Mouse (Mus musculus): ENCODE data around the gene Zc3h10. TPM values are rescaled to one million over a fixed set of nuclear protein-coding genes. Genes with fewer than 3 reads are reported as not detected.
"Not testable (repeated sequence)": the region's sequence is repeated elsewhere in the genome, so short reads cannot be mapped to it uniquely, and the experiment has no call there.

Gene Zc3h10
- polyA plus RNA-seq, 1 experiment from 2014 or later = 8.0 TPM

- H3K9me3 ChIP-seq (replicated peaks; ENCODE audit: control insufficient read depth, low read length) = no peaks in the 10 kb centered on the region
- no peaks in the 10 kb centered on the region; the same call in 1 of the 2 replicates for H3K36me3 ChIP-seq (ENCODE audit: control insufficient read depth, insufficient read depth, low read length)
- H3K4me2 ChIP-seq = no peak overlapping the region
- no peak overlapping the region for H3K9ac ChIP-seq (ENCODE audit: low read depth, low read length)
- peaks cover under 1% of the 10 kb centered on the region; the same call in 1 of the 2 replicates for H3K27me3 ChIP-seq (ENCODE audit: control insufficient read depth, insufficient read depth, low read length)
- H3K27ac ChIP-seq (ENCODE audit: low read depth, low read length) = no peak overlapping the region
- 84% methylated on average over 9 of the region's 9 CpGs for WGBS (ENCODE audit: insufficient replicate concordance)
- no peak overlapping the region for H3K4me3 ChIP-seq (ENCODE audit: low read depth, low read length)
- no peak for ATAC-seq (replicated peaks; ENCODE audit: insufficient number of reproducible peaks, low FRiP score, low TSS enrichment)
- H3K4me1 ChIP-seq (ENCODE audit: control insufficient read depth, insufficient read depth, low read length) = no peaks in the 10 kb centered on the region
Measured at GRCm38 (mm10) chr10:128511189-128511588, 36.4 kb downstream of the Zc3h10 start.

- H3K4me3 ChIP-seq (ENCODE audit: low read depth, low read length) = no peak overlapping the region
- ATAC-seq (replicated peaks; ENCODE audit: insufficient number of reproducible peaks, low FRiP score, low TSS enrichment) = no peak
- WGBS (ENCODE audit: insufficient replicate concordance) = 79% methylated on average over 11 of the region's 11 CpGs
- H3K4me2 ChIP-seq = no peak overlapping the region
- H3K9ac ChIP-seq (ENCODE audit: low read depth, low read length) = no peak overlapping the region
- H3K27ac ChIP-seq (ENCODE audit: low read depth, low read length) = no peak overlapping the region
- H3K36me3 ChIP-seq (ENCODE audit: control insufficient read depth, insufficient read depth, low read length) = no peaks in the 10 kb centered on the region; the same call in 1 of the 2 replicates
- no peaks in the 10 kb centered on the region for H3K9me3 ChIP-seq (replicated peaks; ENCODE audit: control insufficient read depth, low read length)
- no peaks in the 10 kb centered on the region for H3K27me3 ChIP-seq (ENCODE audit: control insufficient read depth, insufficient read depth, low read length)
- no peaks in the 10 kb centered on the region for H3K4me1 ChIP-seq (ENCODE audit: control insufficient read depth, insufficient read depth, low read length)
Measured at GRCm38 (mm10) chr10:128510301-128510700, 37.3 kb downstream of the Zc3h10 start.

- Histone ChIP-seq H3K4me3 (ENCODE audit: low read depth, low read length) (no peak overlapping the region), H3K36me3 (ENCODE audit: control insufficient read depth, insufficient read depth, low read length) (no peaks in the 10 kb centered on the region; the same call in 1 of the 2 replicates), H3K27me3 (ENCODE audit: control insufficient read depth, insufficient read depth, low read length) (no peaks in the 10 kb centered on the region), H3K4me2 (no peak overlapping the region), H3K4me1 (ENCODE audit: control insufficient read depth, insufficient read depth, low read length) (no peaks in the 10 kb centered on the region), H3K27ac (ENCODE audit: low read depth, low read length) (no peak overlapping the region), H3K9me3 (replicated peaks; ENCODE audit: control insufficient read depth, low read length) (no peaks in the 10 kb centered on the region), H3K9ac (ENCODE audit: low read depth, low read length) (no peak overlapping the region)
- WGBS (ENCODE audit: insufficient replicate concordance) = 71% methylated on average over 4 of the region's 4 CpGs
- no peak for ATAC-seq (replicated peaks; ENCODE audit: insufficient number of reproducible peaks, low FRiP score, low TSS enrichment)
Measured at GRCm38 (mm10) chr10:128509831-128510230, 37.7 kb downstream of the Zc3h10 start.

- Histone ChIP-seq H3K4me3 (ENCODE audit: low read depth, low read length) (no peak overlapping the region), H3K4me1 (ENCODE audit: control insufficient read depth, insufficient read depth, low read length) (no peaks in the 10 kb centered on the region), H3K9me3 (replicated peaks; ENCODE audit: control insufficient read depth, low read length) (no peaks in the 10 kb centered on the region), H3K4me2 (no peak overlapping the region), H3K27me3 (ENCODE audit: control insufficient read depth, insufficient read depth, low read length) (no peaks in the 10 kb centered on the region), H3K9ac (ENCODE audit: low read depth, low read length) (no peak overlapping the region), H3K27ac (ENCODE audit: low read depth, low read length) (no peak overlapping the region), H3K36me3 (ENCODE audit: control insufficient read depth, insufficient read depth, low read length) (no peaks in the 10 kb centered on the region; the same call in 1 of the 2 replicates)
- WGBS (ENCODE audit: insufficient replicate concordance) = 86% methylated on average over 9 of the region's 9 CpGs
- ATAC-seq (replicated peaks; ENCODE audit: insufficient number of reproducible peaks, low FRiP score, low TSS enrichment) = no peak
Measured at GRCm38 (mm10) chr10:128509203-128509602, 38.4 kb downstream of the Zc3h10 start.

GRCm38 (mm10) chr10:128508260-128508659, 39.3 kb downstream of the Zc3h10 start:
- no peak for ATAC-seq (replicated peaks; ENCODE audit: insufficient number of reproducible peaks, low FRiP score, low TSS enrichment)
- H3K9me3 ChIP-seq (replicated peaks; ENCODE audit: control insufficient read depth, low read length) = no peaks in the 10 kb centered on the region
- no peak overlapping the region for H3K4me3 ChIP-seq (ENCODE audit: low read depth, low read length)
- no peak overlapping the region for H3K4me2 ChIP-seq
- peaks cover 3% of the 10 kb centered on the region for H3K4me1 ChIP-seq (ENCODE audit: control insufficient read depth, insufficient read depth, low read length)
- no peak overlapping the region for H3K27ac ChIP-seq (ENCODE audit: low read depth, low read length)
- H3K9ac ChIP-seq (ENCODE audit: low read depth, low read length) = no peak overlapping the region
- no peaks in the 10 kb centered on the region; the same call in 1 of the 2 replicates for H3K36me3 ChIP-seq (ENCODE audit: control insufficient read depth, insufficient read depth, low read length)
- no peaks in the 10 kb centered on the region for H3K27me3 ChIP-seq (ENCODE audit: control insufficient read depth, insufficient read depth, low read length)
- 79% methylated on average over 9 of the region's 9 CpGs for WGBS (ENCODE audit: insufficient replicate concordance)

- 91% methylated on average over 14 of the region's 14 CpGs for WGBS (ENCODE audit: insufficient replicate concordance)
- H3K9ac ChIP-seq (ENCODE audit: low read depth, low read length) = no peak overlapping the region
- no peaks in the 10 kb centered on the region for H3K27me3 ChIP-seq (ENCODE audit: control insufficient read depth, insufficient read depth, low read length)
- H3K4me3 ChIP-seq (ENCODE audit: low read depth, low read length) = no peak overlapping the region
- peaks cover 3% of the 10 kb centered on the region for H3K4me1 ChIP-seq (ENCODE audit: control insufficient read depth, insufficient read depth, low read length)
- no peaks in the 10 kb centered on the region for H3K9me3 ChIP-seq (replicated peaks; ENCODE audit: control insufficient read depth, low read length)
- H3K36me3 ChIP-seq (ENCODE audit: control insufficient read depth, insufficient read depth, low read length) = no peaks in the 10 kb centered on the region; the same call in 1 of the 2 replicates
- H3K4me2 ChIP-seq = no peak overlapping the region
- H3K27ac ChIP-seq (ENCODE audit: low read depth, low read length) = no peak overlapping the region
- no peak for ATAC-seq (replicated peaks; ENCODE audit: insufficient number of reproducible peaks, low FRiP score, low TSS enrichment)
Measured at GRCm38 (mm10) chr10:128505974-128506373, 41.6 kb downstream of the Zc3h10 start.

- H3K4me2 ChIP-seq; H3K27me3 ChIP-seq (ENCODE audit: control insufficient read depth, insufficient read depth, low read length); H3K4me3 ChIP-seq (ENCODE audit: low read depth, low read length); H3K4me1 ChIP-seq (ENCODE audit: control insufficient read depth, insufficient read depth, low read length); H3K9me3 ChIP-seq (replicated peaks; ENCODE audit: control insufficient read depth, low read length); H3K9ac ChIP-seq (ENCODE audit: low read depth, low read length); H3K36me3 ChIP-seq (ENCODE audit: control insufficient read depth, insufficient read depth, low read length); H3K27ac ChIP-seq (ENCODE audit: low read depth, low read length); ATAC-seq (replicated peaks; ENCODE audit: insufficient number of reproducible peaks, low FRiP score, low TSS enrichment): not testable (repeated sequence)
- 84% methylated on average over 5 of the region's 5 CpGs for WGBS (ENCODE audit: insufficient replicate concordance)
Measured at GRCm38 (mm10) chr10:128505371-128505667, 42.3 kb downstream of the Zc3h10 start.

GRCm38 (mm10) chr10:128504641-128505370, 42.8 kb downstream of the Zc3h10 start:
- no peaks in the 10 kb centered on the region for H3K9me3 ChIP-seq (replicated peaks; ENCODE audit: control insufficient read depth, low read length)
- no peak overlapping the region for H3K4me3 ChIP-seq (ENCODE audit: low read depth, low read length)
- no peaks in the 10 kb centered on the region for H3K27me3 ChIP-seq (ENCODE audit: control insufficient read depth, insufficient read depth, low read length)
- H3K9ac ChIP-seq (ENCODE audit: low read depth, low read length) = no peak overlapping the region
- 65% methylated on average over 9 of the region's 9 CpGs for WGBS (ENCODE audit: insufficient replicate concordance)
- no peaks in the 10 kb centered on the region; the same call in 1 of the 2 replicates for H3K36me3 ChIP-seq (ENCODE audit: control insufficient read depth, insufficient read depth, low read length)
- ATAC-seq (replicated peaks; ENCODE audit: insufficient number of reproducible peaks, low FRiP score, low TSS enrichment) = no peak
- H3K4me1 ChIP-seq (ENCODE audit: control insufficient read depth, insufficient read depth, low read length) = peaks cover 3% of the 10 kb centered on the region
- H3K27ac ChIP-seq (ENCODE audit: low read depth, low read length) = no peak overlapping the region
- H3K4me2 ChIP-seq = no peak overlapping the region

- Histone ChIP-seq H3K4me2 (no peak overlapping the region), H3K4me3 (ENCODE audit: low read depth, low read length) (no peak overlapping the region), H3K9me3 (replicated peaks; ENCODE audit: control insufficient read depth, low read length) (no peaks in the 10 kb centered on the region), H3K27me3 (ENCODE audit: control insufficient read depth, insufficient read depth, low read length) (no peaks in the 10 kb centered on the region), H3K27ac (ENCODE audit: low read depth, low read length) (no peak overlapping the region), H3K9ac (ENCODE audit: low read depth, low read length) (no peak overlapping the region), H3K36me3 (ENCODE audit: control insufficient read depth, insufficient read depth, low read length) (no peaks in the 10 kb centered on the region), H3K4me1 (ENCODE audit: control insufficient read depth, insufficient read depth, low read length) (peaks cover 3% of the 10 kb centered on the region)
- ATAC-seq (replicated peaks; ENCODE audit: insufficient number of reproducible peaks, low FRiP score, low TSS enrichment) = no peak
- 77% methylated on average over 3 of the region's 3 CpGs for WGBS (ENCODE audit: insufficient replicate concordance)
Measured at GRCm38 (mm10) chr10:128504012-128504411, 43.6 kb downstream of the Zc3h10 start.
